Mouse (Mus musculus): ENCODE measurements around the gene Rnf114.

GRCm38 (mm10) chr2:167541761-167542160 is 49.3 kb downstream of the Rnf114 start:
- TF ChIP-seq EP300 (IDR thresholded peaks at IDR 0.05; ENCODE audit: low read depth) (no peak), CTCF (IDR thresholded peaks at IDR 0.05; ENCODE audit: low read depth) (no peak)
